Mouse (Mus musculus) c-Kit-negative CD71-positive TER-119-positive erythroid progenitor cells, embryonic 14.5 days (primary cell): ENCODE results near the gene Syne2.
"Not testable (repeated sequence)": the region's sequence is repeated elsewhere in the genome, so short reads cannot be mapped to it uniquely, and the experiment has no call there.

Experiments used
- DNase-seq: peaks from one replicate; pipeline ENCODE4 v3.0.0-alpha.2; 2013; ENCODE audit warnings: low read depth, low spot score

The Syne2 gene

DNA sequence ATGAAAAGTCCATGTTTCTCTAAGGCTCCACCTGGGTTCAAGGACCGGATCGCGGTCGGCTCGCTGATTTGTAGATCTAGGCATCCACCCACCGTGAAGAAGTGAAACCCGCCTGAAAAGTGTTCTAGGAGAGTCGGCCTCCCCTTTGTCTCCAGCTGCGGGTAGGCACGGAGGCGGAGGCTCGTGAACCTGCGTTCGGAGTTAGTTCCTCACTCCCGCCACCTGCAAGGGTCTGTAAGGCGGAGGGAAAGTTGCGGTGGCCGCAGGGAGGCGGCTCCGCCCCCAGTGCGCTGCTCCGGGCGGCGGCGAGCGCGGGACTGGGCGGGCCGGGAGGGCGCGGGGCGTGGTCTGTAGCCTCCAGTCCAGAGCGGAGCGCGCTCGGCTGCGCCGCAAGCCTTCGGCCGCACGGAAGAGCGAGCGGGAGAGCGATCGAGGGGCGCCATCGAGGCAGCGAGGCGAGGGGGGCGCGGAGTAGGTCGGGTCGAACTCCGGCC lies at the start of gene Syne2:
Gene Syne2, plus strand, starts transcription at position 176 of the 494 bp plus-strand sequence.
- peak; percentile 17 for DNase-seq

GRCm38 (mm10) chr12:75771410-75771809 lies 46.5 kb upstream of the Syne2 start:
- no peak for DNase-seq

DNA sequence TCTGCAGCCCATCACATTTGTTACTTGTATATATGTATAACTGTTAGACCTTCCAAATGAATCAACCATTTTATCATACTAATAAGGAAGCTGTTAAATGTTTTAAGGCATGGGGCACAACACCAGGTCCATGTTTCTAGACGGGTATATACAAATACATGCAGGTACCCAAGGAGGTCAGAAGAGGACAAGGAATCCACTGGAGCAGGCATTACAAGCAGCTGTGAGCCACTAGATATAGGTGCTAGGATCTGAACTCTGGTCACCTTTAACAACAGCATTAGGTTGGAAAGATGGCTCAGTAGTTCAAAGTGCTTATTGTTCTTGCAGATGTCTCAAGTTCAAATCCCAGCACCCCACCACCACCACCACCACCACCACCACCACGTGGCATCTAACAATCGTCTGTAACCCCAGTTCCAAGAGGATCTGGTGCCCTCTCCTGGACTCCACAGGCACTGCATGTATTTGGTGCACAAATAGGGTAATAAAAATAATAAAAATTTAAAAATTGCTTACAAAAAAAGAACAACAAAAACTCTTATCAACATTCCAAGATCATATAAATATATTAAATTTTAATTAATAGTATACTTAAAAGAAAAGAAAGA lies 45.4 kb upstream of the Syne2 start:
- peak; percentile 6 for DNase-seq

DNA sequence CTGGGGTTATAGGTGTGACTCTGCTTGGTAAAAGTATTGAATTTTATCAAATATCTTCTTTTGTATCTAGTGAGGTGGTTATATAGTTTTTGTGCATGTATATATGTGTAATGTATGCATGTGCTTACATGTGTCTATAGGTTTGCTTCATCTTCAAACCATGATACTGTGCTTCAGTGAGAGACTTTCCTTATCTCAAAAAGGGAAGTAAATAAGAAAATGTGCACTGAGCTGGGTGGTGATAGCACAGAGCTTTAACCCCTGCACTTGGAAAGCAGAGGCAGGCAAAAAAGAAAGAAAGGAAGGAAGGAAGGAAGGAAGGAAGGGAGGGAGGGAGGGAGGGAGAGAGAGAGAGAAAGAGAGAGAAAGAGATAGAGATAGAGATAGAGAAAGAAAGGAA lies 36.5 kb upstream of the Syne2 start:
- DNase-seq: no peak

- no peak for DNase-seq
Observed at GRCm38 (mm10) chr12:75781995-75782394, 35.9 kb upstream of the Syne2 start.

- no peak for DNase-seq
Observed at GRCm38 (mm10) chr12:75784271-75784751, 33.6 kb upstream of the Syne2 start.

DNA sequence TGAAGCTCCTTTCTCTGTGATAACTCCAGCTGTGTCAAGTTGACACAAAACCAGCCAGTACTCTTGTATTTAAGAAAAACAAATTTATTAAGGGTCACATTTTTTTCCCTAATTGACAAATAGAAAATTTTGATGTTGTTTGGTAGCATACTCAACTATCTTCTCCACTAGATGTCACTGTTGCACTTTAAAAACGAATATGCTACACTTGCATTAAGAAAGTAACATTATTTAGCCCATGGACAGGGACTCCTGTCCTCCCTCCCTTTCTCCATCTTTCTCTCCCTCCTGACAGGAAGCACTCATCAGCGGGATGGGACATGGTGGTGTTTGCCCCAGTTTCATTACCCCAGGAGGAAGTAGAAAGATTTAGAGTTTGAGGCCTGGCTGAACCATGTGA lies 31.3 kb upstream of the Syne2 start:
- not testable (repeated sequence) for DNase-seq

DNA sequence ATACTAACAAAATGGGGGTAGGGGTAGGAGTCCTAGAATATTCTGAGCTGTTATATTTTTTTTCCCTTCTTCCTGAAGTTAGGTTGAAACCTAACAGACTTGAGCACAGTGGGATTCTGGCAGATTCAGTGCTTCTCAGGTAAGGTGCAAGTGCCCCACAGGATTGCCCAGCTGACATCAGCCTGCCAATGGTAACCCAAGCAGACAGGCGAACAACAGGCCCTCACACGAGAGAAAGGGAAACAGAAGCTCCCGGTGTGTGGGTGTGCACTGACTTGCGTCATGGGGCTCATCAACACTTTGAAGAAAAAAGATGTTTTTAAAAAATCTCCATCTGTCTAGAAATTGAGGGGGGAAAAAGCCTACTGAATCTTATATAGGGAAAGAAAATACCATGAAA lies 28.5 kb upstream of the Syne2 start:
- DNase-seq: no peak

DNA sequence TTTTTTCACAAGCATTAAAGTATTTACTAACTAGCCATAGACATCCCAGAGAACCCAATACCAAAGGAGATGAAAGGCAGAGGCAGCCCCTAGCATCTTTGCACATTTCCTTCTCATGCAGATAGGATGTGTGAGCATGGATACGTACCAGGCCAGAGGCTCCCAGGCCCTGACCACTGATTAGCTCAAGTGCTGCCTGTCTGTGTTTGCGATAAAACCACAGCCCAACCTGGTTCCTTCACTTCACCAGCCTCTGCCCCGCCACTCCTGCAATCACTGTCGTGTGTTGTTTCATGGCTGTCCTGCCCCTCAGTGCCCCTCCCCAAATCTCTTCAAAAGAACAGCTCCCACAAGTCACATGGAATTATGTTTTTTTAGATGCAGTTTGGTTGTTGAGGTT lies 23.4 kb upstream of the Syne2 start:
- no peak for DNase-seq

DNA sequence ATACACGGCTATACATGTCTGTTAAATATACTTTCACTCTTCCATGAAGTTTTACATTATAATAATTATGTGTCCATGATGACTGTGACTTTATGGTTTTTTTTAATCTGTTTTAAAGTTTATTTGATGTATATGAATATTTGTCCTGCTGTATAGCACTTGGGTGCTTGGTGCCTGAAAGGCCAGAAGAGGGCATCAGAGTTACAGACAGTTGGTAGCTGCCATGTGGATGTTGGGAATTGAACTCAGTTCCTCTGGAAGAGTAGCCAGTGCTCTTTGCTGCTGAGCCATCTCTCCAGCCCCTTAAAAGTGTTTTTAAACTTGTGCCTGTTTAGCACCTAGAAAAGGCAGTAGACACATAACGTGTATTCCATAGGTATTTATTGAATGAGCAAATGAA lies 21.4 kb upstream of the Syne2 start:
- DNase-seq: no peak

DNA sequence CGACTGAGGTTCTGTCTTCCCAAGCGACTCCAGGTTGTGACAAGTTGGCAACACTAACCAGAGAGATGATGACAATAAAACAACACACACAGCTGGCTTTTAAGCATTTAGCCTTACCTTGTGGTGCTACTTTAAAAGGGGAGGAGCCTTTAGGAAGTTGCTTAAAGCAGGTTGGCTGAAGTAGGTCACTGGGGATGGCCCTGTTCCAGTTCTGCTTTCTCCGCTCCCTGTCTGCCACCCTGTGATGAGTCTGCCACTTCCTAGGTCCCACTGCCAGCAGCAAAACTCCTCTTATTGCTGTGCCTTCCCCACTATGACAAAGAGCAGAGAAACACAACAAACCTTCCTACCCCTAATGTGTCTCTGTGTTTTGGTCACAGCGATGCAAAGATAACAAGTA lies 11.7 kb upstream of the Syne2 start:
- DNase-seq: no peak

DNA sequence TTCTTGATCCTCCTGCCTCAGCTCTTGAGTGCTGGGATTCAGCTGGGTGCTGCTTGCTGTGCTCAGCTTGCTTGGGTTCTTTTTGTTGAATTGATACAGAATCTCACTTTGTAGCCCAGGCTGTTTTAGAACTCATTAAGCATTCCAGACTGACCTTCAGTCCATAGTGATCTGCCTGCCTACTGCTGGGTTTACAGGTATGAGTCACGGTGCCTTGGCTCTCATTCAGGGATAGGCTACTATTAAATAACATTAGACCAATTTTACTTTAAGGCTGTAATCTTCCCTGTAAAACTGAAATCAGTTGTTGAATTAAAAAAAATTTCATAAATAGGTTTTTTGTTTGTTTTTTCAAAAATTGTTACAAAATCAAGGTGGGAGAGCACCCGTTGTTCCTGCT lies 4.2 kb upstream of the Syne2 start:
- DNase-seq: no peak

- DNase-seq: no peak
Observed at GRCm38 (mm10) chr12:75814551-75814950, 3.4 kb upstream of the Syne2 start.

- DNase-seq: no peak
Observed at GRCm38 (mm10) chr12:75816981-75817856, 715 bp upstream of the Syne2 start.

- DNase-seq: no peak
Observed at GRCm38 (mm10) chr12:75818453-75819434, 810 bp downstream of the Syne2 start.

GRCm38 (mm10) chr12:75819481-75819880 lies 1.5 kb downstream of the Syne2 start:
- DNase-seq: no peak

GRCm38 (mm10) chr12:75820216-75820615 lies 2.3 kb downstream of the Syne2 start:
- no peak for DNase-seq

DNA sequence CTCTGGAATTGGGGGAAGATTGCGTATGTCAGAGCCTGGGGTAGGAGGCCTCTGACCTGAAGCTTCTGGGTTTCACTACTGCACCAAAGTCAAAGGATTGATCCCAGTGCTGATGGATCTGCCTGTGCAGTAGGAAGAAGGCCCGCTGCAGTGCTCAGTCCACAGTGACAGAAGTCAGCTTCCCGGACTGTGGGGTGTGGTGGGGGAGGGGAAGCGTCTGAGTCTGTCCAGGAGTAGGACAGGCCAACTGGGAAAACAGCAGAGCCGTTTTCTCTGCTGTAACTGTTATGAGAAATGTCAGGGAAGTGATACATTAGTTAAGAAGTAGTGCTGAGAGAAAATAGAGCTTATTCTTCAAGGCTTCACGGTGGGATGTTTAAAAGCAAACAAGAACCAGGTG lies 4.2 kb downstream of the Syne2 start:
- no peak for DNase-seq

GRCm38 (mm10) chr12:75823475-75823874 lies 5.5 kb downstream of the Syne2 start:
- no peak for DNase-seq

DNA sequence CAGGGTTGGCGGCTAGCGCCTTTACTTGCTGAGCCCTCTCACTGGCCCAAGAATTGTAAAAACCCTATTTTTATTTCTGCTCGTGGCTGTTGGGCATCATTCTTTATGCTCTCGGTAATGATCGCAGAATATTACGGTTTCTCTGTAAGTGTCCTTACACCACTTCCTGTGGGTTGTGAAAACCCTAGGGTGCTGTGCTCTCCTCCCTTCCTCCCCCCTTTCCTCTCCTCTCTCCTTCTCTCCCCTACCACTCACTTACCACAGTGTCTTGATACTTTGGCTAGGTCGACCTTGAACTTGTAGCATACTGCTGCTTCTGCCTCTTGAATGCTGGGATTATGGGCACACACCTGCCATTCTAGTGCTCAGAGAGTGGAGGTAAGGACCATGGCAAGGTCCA lies 7.5 kb downstream of the Syne2 start:
- no peak for DNase-seq

DNA sequence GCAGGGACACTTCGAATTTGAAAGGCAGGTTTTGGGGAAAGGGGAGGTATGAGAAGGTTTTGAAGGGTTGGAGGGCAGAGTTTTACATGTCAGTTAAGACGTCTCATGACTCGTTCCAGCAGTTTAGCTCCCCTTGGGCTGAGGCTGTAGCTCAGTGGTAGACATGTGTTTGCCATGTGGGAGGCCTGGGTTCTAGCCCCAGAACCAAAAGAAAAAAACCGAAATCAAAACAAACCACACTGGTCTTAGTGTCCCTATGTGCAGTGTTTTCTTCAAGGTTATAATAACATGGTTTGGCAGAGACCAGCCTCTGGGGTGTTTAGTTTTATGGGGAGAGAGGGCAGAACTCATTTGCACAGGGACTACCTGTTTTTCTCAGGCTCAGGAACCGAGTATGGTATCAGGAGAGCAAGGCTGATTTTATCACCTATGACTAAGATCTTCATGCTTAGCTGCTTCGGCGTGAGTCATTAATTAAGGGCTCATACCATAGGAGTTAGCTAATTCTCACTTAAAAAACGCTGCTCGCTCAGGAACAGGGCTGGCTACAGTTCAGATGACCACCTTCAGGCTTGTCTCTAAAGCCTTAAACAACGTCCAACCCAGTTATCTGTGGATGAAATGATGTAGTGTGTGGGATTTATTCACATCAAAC lies 8.9 kb downstream of the Syne2 start:
- DNase-seq: no peak
